Mouse (Mus musculus) kidney, adult 8-10 months (tissue): Measurements from ENCODE around the gene Iqce.

ENCODE experiments used
- DNase-seq, 2 experiments: peaks; one replicate each; pipeline ENCODE4 v3.0.0; 2022

Gene Iqce

DNA sequence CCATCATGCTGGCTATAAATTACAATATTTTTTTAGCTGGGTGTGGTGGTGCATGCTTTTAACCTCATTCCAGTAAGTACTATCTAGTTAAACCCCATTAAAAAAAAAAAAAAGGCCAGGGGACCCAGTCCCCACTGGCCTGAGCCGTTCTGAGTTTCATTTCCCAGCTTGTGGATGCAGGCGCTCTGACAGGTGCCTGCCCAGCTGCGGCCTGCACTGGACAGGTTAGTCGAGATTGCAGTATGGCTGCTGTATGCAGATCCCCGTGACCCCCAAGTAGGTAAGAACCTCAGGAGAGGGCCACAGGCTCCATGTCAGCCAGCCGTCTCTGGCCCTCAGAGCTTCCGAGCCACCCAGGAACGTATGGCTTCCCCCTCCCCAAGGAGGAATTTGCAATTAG lies 40.8 kb downstream of the Iqce start:
- DNase-seq, result no peak

DNA sequence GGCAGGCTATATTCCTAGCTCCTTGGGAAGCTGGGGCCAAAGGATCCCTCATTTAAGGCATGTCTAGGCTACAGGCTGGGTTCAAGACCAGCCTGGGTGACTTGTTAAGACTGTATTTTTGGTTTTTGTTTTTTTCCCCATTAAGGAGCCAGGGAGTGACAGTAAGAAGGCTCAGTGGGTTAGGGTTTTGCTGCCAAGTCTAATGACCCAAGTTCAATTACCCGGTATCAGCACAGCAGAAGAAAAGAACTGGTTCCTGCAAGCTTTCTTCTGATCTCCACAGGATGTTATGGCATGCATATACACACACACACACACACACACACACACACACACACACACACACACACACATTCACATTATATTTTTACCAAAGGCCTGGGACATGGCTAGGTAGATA lies 41.8 kb downstream of the Iqce start:
- no peak for DNase-seq

DNA sequence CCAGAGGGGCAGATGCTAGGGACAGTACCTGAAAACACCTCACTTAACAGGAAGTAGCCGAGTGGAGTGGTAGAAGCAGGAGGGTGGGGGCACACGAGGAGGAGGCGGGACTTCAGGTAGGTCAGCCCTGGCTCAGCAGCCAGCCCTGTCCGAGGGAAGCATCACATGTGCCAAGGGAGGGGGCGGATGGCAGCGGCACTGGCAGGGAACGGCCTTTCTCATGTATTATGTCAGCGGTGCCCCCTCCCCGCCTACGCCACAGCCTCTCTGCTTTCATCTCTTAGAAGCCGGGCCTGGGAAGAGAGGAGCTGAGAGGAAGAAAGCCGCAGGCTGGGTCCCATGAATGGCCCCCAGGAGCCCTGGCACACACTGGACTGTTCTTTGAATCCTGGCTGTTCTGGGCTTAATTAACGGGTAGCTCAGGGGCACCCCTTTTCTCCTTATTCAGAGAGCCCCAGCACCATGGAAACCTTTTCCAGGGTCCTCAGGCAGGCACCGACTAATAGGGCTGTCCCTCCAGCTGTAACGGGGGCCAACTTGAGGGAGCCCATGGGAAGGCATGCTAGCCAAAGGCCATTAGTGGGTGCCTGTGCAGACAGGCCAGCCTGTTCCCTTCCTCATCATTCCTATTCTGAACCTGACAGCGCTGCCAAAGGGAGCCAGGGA lies 42.4 kb downstream of the Iqce start:
- DNase-seq, result no peak

- peak; percentile 59 to 68 for DNase-seq
Measured at GRCm38 (mm10) chr5:140654096-140654845, 47.9 kb downstream of the Iqce start.

DNA sequence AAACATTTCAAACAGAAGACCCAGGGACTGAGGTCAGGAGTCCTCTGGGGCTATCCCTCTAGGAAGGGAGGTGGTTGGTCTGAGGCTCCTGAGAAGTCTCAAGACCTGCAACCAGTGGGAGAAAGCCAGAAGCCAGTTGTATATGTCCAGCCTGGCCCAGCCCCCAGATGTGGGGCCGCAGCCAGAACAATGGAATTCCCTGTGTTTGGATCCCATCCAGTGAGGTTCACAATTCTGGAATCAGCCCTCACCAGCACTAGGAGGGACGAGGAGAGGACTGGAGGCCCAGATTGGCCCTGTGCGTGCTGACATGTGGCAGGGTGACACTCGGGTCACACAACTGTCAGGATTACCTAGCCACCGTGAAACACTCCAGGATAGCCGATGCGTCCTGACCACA lies 49.6 kb downstream of the Iqce start:
- no peak for DNase-seq

DNA sequence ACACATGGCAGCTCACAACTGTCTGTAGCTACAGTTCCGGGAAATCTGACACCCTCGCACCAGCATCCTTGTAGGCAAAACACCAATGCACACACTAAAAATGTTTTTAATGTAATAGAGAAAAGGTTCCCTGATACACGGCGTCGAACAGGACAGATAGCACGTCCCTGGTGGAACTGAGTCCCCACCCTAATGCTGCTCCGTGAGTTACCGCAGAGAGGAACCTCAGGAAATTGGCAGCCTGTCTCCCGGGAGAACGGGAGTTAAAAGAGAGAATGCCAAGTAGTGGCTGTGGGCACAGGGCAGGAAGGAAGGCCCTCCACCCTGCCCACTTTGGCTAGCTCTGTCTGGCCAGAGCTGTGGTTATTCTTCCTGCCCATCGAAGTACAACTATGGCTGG lies 50.9 kb downstream of the Iqce start:
- DNase-seq, result no peak

- DNase-seq, result no peak
Measured at GRCm38 (mm10) chr5:140649881-140650414, 52.2 kb downstream of the Iqce start.

- DNase-seq, result peak; percentile 95 to 96
Measured at GRCm38 (mm10) chr5:140649101-140649667, 53.0 kb downstream of the Iqce start.

DNA sequence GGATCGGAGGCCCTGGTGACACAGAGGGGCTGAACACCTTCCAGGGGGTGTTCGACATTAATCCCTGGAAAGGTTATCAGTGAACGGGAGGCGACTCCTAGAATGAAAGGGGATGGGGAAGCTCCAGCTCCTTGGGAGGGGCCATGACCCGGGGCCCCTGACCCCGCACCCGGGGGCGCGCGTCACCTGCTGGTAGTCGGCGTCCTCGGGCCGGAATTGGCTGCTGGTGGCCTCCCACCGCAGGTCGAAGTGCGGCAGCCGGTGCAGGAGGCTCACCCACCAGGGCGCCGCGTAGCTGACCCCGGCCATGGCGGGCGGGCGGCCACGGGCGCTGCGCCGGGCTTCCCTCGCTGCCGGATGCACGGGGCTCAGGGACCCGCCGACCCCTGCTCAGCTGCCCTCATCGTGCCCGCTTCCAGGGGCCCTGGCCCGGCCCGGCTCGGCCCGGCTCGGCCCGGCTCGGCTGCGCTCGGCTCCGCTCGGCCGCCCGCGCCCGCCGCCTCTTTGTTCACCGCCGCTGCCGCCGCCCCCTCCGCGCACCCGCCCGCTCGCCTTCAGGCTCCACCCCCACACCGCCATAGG lies 53.6 kb downstream of the Iqce start, which contains the start of gene Ttyh3:
Gene Ttyh3, minus strand, starts transcription at position 513 of the 582 bp plus-strand sequence.
- DNase-seq, result no peak

- DNase-seq, result peak; percentile 40 to 47
Measured at GRCm38 (mm10) chr5:140647821-140648518, 54.2 kb downstream of the Iqce start.

DNA sequence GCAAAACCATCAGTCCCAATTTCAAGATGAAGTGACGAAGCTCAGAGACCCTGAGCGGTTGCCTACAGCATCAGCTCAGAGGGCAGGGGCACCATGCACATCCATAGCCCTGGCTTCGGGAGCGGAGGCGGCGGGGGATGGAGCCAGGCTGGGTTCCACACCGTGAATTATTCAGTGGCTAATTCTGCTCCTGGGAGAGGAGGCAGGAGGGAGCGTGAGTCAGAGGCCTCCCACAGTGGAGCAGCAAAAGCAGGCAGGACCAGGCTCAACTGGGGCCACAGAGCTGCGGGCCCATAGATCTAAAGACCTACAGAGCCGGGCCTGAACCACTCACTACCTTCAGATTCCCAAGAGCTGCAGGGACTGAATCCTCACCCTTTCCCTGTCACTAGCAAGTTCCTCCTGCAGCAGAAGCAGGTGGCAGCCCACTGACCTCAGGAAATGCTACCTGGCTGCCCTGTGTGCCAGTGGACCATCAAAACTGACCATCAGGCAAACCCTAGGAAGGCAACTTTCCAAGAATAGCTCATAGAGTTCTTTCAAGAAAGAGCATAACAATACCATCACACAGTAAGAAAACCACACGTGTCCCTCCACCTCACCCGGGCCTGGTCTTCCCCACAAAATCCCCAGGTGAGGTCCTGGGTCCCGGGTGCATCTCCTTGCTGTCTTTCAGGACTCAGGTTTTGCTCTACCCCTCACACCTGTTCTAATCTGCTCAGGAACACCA lies 55.0 kb downstream of the Iqce start:
- DNase-seq, result no peak

DNA sequence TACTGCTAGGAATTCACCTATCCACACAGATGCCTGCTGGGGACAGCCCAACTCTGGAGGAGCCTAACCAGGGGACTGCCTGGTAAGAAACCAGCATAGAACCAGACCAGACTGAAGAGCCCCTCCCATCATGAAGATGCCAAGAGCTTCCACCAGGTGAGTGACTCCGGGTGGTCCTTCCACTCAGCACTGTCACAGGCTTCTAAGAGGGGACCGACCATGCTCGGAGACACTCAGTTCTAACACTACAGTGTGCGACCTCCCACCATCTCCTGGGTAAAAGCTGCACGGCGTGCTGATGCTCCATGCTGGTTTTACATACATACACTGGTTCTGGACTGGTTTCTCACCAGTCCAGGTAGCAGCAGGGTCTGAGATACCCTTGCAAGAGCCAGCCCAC lies 56.0 kb downstream of the Iqce start:
- DNase-seq, result no peak

- no peak for DNase-seq
Measured at GRCm38 (mm10) chr5:140645454-140645853, 56.7 kb downstream of the Iqce start.

- DNase-seq, result peak; percentile 26 to 32
Measured at GRCm38 (mm10) chr5:140644702-140645201, 57.4 kb downstream of the Iqce start.

GRCm38 (mm10) chr5:140644263-140644662 lies 57.9 kb downstream of the Iqce start:
- no peak for DNase-seq

DNA sequence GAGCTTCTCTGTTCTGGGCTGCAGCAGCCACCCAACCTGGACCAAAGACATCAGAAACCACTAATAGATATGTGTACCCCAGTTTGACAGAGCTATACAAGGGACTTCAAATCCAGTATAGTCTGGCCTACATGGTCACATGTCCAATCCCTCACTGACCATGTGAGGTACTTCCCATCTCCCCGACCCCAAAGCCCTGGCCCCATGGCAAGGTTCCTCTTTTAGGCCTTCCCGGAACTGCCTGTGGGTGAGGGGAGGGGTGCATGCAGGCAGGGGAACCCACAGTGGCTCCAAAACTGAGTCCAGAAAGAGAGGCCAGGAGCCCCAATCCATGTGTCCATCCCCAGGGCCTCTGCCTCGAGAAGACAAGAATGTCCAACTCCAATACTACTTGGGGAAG lies 60.1 kb downstream of the Iqce start:
- peak in 1 of 2 experiments; percentile 27 for DNase-seq

GRCm38 (mm10) chr5:140641254-140641928 lies 60.8 kb downstream of the Iqce start:
- DNase-seq, result no peak

- no peak for DNase-seq
Measured at GRCm38 (mm10) chr5:140640812-140641211, 61.4 kb downstream of the Iqce start.

DNA sequence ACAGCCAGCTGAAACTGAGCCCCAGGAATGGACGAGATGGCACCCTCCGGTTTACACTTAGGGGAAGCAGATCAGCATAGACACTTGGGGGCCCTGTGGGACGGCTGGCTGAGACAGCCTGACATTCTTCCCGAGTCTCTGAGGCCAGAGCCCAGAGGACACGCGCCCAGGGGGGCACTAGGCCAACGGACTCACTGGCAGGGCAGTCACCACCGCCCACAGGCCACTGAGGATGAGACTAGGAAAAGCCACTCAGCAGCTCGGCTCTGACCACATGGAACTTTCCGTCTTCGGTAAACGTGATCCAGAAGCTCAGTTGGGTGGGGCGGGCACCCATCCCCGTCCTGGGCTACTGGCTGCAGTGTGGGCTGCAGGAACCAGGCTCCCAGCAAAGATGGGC lies 62.3 kb downstream of the Iqce start:
- no peak for DNase-seq

DNA sequence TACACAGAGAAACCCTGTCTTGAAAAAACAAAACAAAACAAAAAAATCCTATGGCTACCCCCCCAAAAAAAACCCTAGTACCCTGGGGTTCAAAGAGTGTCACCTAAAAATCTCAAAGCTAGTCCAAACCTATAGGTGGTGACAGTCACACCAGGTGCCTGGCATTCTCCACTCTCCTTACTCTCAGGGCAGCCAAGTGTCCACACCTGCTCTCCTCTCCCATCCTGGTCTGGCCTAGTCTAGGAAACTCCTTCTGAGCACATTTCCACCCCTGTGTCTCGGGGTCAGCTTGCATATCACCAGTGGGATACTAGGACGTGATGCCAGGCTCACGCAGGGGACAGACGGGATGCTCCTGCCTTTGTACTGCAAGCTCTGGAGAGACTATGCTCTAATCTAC lies 62.9 kb downstream of the Iqce start:
- DNase-seq, result no peak

DNA sequence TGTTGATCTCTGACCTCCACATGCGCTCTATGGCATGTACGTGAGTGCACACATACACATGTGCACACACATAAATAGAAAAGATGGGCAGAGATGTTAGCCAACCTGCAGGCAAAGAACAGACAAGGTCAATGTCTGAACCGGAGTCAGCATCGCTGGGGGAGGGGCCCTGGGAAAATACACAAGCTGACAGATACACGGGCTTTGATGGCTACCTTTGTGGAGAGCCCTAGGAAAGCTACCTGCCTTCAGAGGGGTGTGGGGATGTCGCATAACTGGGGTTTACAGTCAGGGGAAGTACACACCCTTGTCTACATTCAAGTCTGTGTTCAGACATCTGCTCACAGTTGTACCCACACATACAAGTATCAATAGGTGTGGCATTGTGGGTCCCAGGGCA lies 63.7 kb downstream of the Iqce start:
- no peak for DNase-seq
